Mouse (Mus musculus): Measurements from ENCODE around the gene Sar1b. TPM values are rescaled to one million over a fixed set of nuclear protein-coding genes. Genes with fewer than 3 reads are reported as not detected.

Gene Sar1b
- total RNA-seq, 4 experiments from 2014 or later: 149 to 178 (median 154) TPM

- DNase-seq (ENCODE audit: low spot score): no peak
Observed at GRCm38 (mm10) chr11:51831962-51832909, 68.7 kb downstream of the Sar1b start.

- DNase-seq (ENCODE audit: low spot score): no peak
Observed at GRCm38 (mm10) chr11:51832992-51833391, 69.5 kb downstream of the Sar1b start.

DNA sequence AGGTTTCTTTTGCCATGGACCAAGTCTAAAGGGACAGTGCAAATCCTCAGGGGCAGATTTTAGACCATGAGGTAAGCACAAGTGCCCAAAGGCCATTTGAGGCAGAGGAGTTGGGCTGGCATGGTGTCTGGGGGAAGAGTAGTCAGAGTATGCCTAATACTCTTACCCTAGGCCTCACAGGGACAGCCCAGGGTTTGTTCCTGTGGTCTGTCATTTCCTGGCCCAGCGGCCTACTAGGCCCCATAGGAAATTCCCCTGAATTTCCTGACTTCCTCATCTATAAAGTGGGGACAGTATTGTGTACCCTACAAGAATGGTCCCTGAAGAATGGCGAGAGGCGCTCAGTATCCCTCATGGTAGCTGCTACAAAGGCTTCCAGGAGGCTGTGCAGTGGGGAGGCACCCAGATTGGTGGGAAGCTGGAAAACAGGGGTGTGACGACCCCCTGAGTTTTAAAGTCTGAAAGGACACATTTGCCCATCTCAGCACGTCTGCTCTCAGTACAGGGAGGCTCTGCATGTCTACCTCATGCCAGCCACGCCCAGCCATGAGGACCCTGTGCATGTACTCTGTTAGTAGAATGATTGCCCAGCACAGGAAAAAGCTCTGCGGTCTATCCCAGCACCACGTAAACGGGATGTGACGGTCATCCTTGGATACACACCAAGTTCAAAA, 70.0 kb downstream of the Sar1b start:
- DNase-seq (ENCODE audit: low spot score): no peak

DNA sequence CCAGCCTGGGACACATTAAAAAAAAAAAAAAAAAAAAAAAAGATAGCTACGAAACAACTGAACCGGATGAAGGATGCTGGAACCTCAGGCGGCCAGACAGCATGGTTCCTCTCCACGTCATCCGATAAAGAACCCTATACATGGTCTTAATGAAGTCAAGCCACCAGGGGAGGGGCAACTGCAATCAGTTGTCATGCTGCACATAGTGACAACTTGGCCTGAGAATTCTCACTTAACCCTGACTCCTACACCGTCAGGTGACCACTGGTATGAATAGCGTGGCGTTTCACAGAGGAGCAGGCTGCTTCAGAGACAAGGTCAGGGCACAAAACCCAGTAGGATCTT, 70.6 kb downstream of the Sar1b start:
- DNase-seq (ENCODE audit: low spot score): no peak

GRCm38 (mm10) chr11:51835598-51835997, 72.1 kb downstream of the Sar1b start:
- DNase-seq (ENCODE audit: low spot score): no peak

DNA sequence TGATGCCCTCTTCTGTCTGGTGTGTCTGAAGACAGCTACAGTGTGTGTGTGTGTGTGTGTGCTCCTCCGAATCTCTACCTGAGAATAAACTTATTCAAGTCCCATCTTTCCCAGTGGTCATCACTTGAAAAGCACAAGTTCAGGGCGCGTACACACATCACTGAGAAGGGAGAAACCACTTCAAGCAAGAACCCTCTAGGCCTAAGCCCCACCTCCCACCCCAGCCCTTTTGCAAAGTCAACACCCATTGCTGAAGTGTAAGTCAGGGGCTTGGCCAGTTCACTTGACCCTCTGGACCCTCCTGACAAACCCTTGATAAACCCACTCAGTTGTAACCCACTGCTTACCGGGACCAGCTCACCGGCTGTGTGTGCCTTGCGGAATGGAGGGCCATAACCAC, 73.0 kb downstream of the Sar1b start:
- DNase-seq (ENCODE audit: low spot score): no peak

- no peak for DNase-seq (ENCODE audit: low spot score)
Observed at GRCm38 (mm10) chr11:51837164-51838153, 74.0 kb downstream of the Sar1b start.

- no peak for DNase-seq (ENCODE audit: low spot score)
Observed at GRCm38 (mm10) chr11:51839106-51839505, 75.6 kb downstream of the Sar1b start.

DNA sequence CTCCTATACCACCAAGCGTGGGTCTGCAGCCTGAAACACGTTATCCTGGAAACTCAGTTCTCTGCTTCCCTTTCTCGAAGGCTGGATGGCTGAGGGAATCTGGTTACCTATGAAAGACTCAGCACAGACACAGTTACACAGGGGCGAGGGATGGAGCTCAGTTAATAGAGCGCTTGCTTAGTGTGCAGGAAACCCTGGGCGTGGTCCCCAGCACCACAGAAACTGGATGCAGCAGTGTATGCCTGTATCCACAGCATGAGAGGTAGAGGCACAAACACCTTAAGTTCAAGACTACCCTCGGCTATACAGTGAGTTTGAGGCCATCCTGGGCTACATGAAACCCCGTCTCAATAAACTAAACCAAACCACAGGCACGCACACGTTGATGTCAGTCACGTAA, 76.5 kb downstream of the Sar1b start:
- DNase-seq (ENCODE audit: low spot score): no peak

DNA sequence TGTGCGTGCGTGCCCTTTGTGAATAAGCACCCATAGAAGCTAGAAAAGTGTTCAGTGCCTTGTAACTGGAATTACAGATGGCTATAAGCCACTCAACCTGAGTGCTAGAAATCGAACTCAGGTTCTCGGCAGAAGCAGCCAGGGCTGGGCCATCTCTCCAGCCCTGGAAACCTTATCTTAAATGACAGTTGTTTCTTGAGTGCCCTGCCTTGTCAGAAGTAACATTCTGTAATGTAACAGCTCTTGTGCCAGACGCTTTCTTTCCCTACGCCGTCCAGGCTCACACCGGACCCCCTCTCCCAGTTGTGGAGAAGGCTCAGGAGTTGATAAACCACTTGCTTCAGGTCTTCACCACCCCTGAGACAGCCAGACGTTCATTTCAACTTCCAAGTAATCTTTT, 77.2 kb downstream of the Sar1b start:
- no peak for DNase-seq (ENCODE audit: low spot score)

GRCm38 (mm10) chr11:51841149-51841548, 77.7 kb downstream of the Sar1b start:
- no peak for DNase-seq (ENCODE audit: low spot score)

Other genes with a start within 250 kb of the Sar1b start
- gene Phykpl, start 178.9 kb upstream of the Sar1b start, total RNA-seq (2022): 1 to 10 TPM; 8.5 to 9.6 (median 8.9) TPM
- 100 to 1,000 TPM; 119 to 149 (median 133) TPM for gene Hnrnpab, start 156.8 kb upstream of the Sar1b start, total RNA-seq (2022)
- 10 to 100 TPM; 18.4 to 23.7 (median 21.4) TPM for gene Nhp2, start 144.0 kb upstream of the Sar1b start, total RNA-seq (2022)
- 10 to 100 TPM; 12.6 to 19.1 (median 15.3) TPM for gene Rmnd5b, start 127.8 kb upstream of the Sar1b start, total RNA-seq (2022)
- 10 to 100 TPM in 3 of 4 experiments, 1 to 10 TPM in 1; 9.2 to 10.8 (median 10.3) TPM for gene N4bp3, start 112.8 kb upstream of the Sar1b start, total RNA-seq (2022)
- gene D930048N14Rik, start 112.7 kb upstream of the Sar1b start, total RNA-seq (2022): 1 to 10 TPM in 1 of 4 experiments, under 1 TPM in 3; 0.22 to 1.0 (median 0.63) TPM
- gene 0610009B22Rik, start 74.8 kb upstream of the Sar1b start, total RNA-seq (2022): 10 to 100 TPM; 35.6 to 44.6 (median 40.8) TPM
- gene Sec24a, start 53 bp upstream of the Sar1b start, total RNA-seq (2022): 10 to 100 TPM; 15.0 to 16.9 (median 16.2) TPM
- gene Jade2, start 94.0 kb downstream of the Sar1b start, total RNA-seq (2022): 10 to 100 TPM in 3 of 4 experiments, 1 to 10 TPM in 1; 9.8 to 14.8 (median 11.8) TPM
- gene Cdkn2aipnl, start 204.0 kb downstream of the Sar1b start, total RNA-seq (2022): 10 to 100 TPM in 3 of 4 experiments, 1 to 10 TPM in 1; 9.1 to 11.6 (median 10.4) TPM
- gene Ube2b, start 237.1 kb downstream of the Sar1b start, total RNA-seq (2022): 100 to 1,000 TPM; 300 to 368 (median 327) TPM
- gene Cdkl3, start 240.5 kb downstream of the Sar1b start, total RNA-seq (2022): 1 to 10 TPM; 3.8 to 5.5 (median 4.4) TPM